Comparison of ENCODE assay signal across 10 mouse cellular contexts in genomic region chr16:65533315-65533999, GRCm38 (mm10). TPM values are rescaled to one million over a fixed set of nuclear protein-coding genes. Genes with fewer than 3 reads are reported as not detected.
A peak's percentile ranks its signal among the peaks of the same experiment; 100 is the strongest.
DNase-seq lines count a peak whose midpoint lies in the region; ATAC-seq and TF ChIP-seq lines count a peak whose summit lies in the region.
"Had no signal": no experiment of that assay in that cellular context is flagged by ENCODE, and none has a peak within 500 bp of the region (broad histone marks: within the 10 kb centered on the region; RNA-seq: fewer than 3 reads in every experiment).

No protein-coding gene starts in this region.

- no peaks in the 10 kb centered on the region for H3K9me3 ChIP-seq in forebrain, postnatal 0 days (ENCODE audit: low read length)

- H3K27me3 ChIP-seq in forebrain, postnatal 0 days (ENCODE audit: insufficient read depth, low read length) = no peaks in the 10 kb centered on the region

- H3K4me1 ChIP-seq in forebrain, postnatal 0 days (ENCODE audit: insufficient read depth) = no peaks in the 10 kb centered on the region

- no peak overlapping the region for H3K4me2 ChIP-seq in forebrain, postnatal 0 days (ENCODE audit: low read depth)

- no peak overlapping the region for H3K27ac ChIP-seq in gastrocnemius, adult 2 months
- H3K27ac ChIP-seq in forebrain, postnatal 0 days (ENCODE audit: low read depth, low read length) = no peak overlapping the region

- no peak overlapping the region for H3K4me3 ChIP-seq in gastrocnemius, adult 2 months
- H3K4me3 ChIP-seq in forebrain, postnatal 0 days (ENCODE audit: low read depth, low read length) = no peak overlapping the region

- peak; percentile 55 for TF ChIP-seq CTCF in gastrocnemius, adult 2 months (IDR thresholded peaks at IDR 0.05)
- peak; percentile 68 for TF ChIP-seq CTCF in forebrain, postnatal 0 days (IDR thresholded peaks at IDR 0.05; ENCODE audit: low read depth)

- H3K9ac ChIP-seq in forebrain, postnatal 0 days = no peak overlapping the region

- intact Hi-C loops in gastrocnemius, adult 2 months (cut with DNase I) = no loop called here

- ATAC-seq in forebrain, postnatal 0 days = peak; percentile 50; the same call in 1 of the 2 replicates
- peak; percentile 87 for ATAC-seq in megakaryocyte-erythroid progenitor cell, adult 5-6 weeks (replicated peaks; ENCODE audit: low FRiP score, low TSS enrichment, poor library complexity, severe bottlenecking)
- no peak for ATAC-seq in erythroblast, adult 5-6 weeks (replicated peaks; ENCODE audit: low FRiP score, poor library complexity, severe bottlenecking)

- 34% methylated on average over 12 of the region's 12 CpGs for WGBS in forebrain, postnatal 0 days

- no peaks in the 10 kb centered on the region for H3K36me3 ChIP-seq in forebrain, postnatal 0 days (ENCODE audit: insufficient read depth)

- no peak for DNase-seq in gastrocnemius, adult 2 months
- no peak for DNase-seq in gastrocnemius, adult 18-20 months (ENCODE audit: low spot score)
- DNase-seq in urinary bladder, postnatal 36 days (ENCODE audit: low spot score in 2 of 2) = peak; percentile 6 to 13
- DNase-seq in urinary bladder, adult 2 months (ENCODE audit: low spot score) = no peak
- peak; percentile 76 for DNase-seq in forebrain, postnatal 0 days
- DNase-seq in layer of hippocampus, adult 11-12 months (ENCODE audit: low spot score) = peak; percentile 72

RNA-seq across cellular contexts. Expression of gene Pou1f1, which starts 13.1 kb away (rescaled TPM):
- not detected for total RNA-seq in gastrocnemius, adult 2 months (2021)
- not detected for total RNA-seq in gastrocnemius, adult 18-20 months (2021)
- polyA plus RNA-seq in urinary bladder, adult 2 months (2012; rRNA removed) = not detected in 2 replicates
- total RNA-seq in forebrain, postnatal 0 days (2014; rRNA removed) = not detected in 2 replicates
- polyA plus RNA-seq in forebrain, postnatal 0 days (2015; fragmentation: Nextera tagmentation; extraction: Ambion mirVana) = not detected in 2 replicates
- total RNA-seq in megakaryocyte-erythroid progenitor cell, adult 5-6 weeks (2014; fragmentation: Nextera tagmentation) = not detected in 2 replicates
- total RNA-seq in megakaryocyte-erythroid progenitor cell, adult 5-6 weeks (2017) = not detected in 2 replicates
- not detected in 2 replicates for total RNA-seq in erythroblast, adult 5-6 weeks (2015; ENCODE audit: low replicate concordance)
- not detected in 2 replicates for total RNA-seq in erythroblast, adult 5-6 weeks (2017; ENCODE audit: low replicate concordance)
- total RNA-seq: adrenal gland, adult 18-20 months had no signal
- polyA plus RNA-seq: liver, embryonic 16.5 days had no signal

RNA-seq across cellular contexts. Expression of gene Chmp2b, which starts 29.1 kb away (rescaled TPM):
- 10 to 100 TPM; 30.4 to 35.5 TPM for total RNA-seq in gastrocnemius, adult 2 months (2021)
- 10 to 100 TPM; 29.8 to 30.7 TPM for total RNA-seq in gastrocnemius, adult 18-20 months (2021)
- polyA plus RNA-seq in urinary bladder, adult 2 months (2012; rRNA removed) = 75.8 and 78.3 TPM in 2 replicates
- 63.1 and 65.0 TPM in 2 replicates for total RNA-seq in forebrain, postnatal 0 days (2014; rRNA removed)
- 124 and 140 TPM in 2 replicates for polyA plus RNA-seq in forebrain, postnatal 0 days (2015; fragmentation: Nextera tagmentation; extraction: Ambion mirVana)
- total RNA-seq in megakaryocyte-erythroid progenitor cell, adult 5-6 weeks (2014; fragmentation: Nextera tagmentation) = 19.3 and 29.3 TPM in 2 replicates
- 25.0 and 35.6 TPM in 2 replicates for total RNA-seq in megakaryocyte-erythroid progenitor cell, adult 5-6 weeks (2017)
- total RNA-seq in erythroblast, adult 5-6 weeks (2015; ENCODE audit: low replicate concordance) = 21.3 and 24.2 TPM in 2 replicates
- total RNA-seq in erythroblast, adult 5-6 weeks (2017; ENCODE audit: low replicate concordance) = 5.6 and 6.5 TPM in 2 replicates

Comparison
In these comparisons a context has a peak if more than half of its experiments do, and no peak if none do; other contexts are left out.
1. DNase-seq: peak in urinary bladder, postnatal 36 days (2 of 2), forebrain, postnatal 0 days (single experiment) and layer of hippocampus, adult 11-12 months (single experiment); none in gastrocnemius, adult 2 months (single experiment), gastrocnemius, adult 18-20 months (single experiment) and urinary bladder, adult 2 months (single experiment).